Mouse (Mus musculus) embryo, embryonic 9.5 days (tissue): ENCODE data around the gene Auts2.

Source experiments
- DNase-seq: peaks from one replicate; pipeline ENCODE4 v3.0.0-alpha.2; 2017; ENCODE audit errors: extremely low spot score

Gene Auts2

DNA sequence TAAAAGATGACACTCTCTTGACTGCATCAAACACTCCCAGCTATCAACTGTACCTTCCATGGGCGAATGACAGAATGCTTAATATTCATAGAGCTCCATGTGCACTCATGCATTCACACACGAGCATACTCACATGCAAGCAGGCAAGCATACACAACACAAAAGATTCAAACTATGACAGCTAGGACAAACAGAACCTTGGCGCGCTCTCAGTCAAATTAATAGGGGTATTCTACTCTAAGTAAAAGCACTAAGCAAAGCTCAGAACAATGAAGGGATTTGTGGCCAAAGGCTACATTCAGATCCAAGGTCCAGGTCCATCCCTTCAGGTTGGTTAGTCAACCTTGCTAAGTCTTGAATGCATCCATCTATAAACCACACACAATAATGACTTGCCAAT, 219.5 kb downstream of the Auts2 start:
- no peak for DNase-seq

DNA sequence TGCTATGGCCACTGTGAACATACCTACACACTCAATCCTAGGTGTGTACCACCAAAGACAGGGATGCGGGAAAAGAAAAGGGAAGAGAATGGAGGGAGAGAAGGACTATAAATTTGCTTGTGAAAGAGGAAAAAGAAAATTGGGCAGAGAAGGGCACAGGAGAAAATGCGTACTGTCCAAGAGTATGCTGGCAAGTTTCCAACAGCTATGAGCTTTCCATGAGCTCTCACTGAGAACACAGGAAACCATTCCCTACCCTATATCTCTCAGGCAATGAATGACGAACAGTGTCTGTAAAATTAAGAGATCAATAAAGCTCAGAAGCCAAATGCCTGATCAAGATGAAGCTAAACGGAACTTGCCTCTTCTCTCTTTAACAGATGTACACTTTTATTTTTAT, 220.2 kb downstream of the Auts2 start:
- DNase-seq = no peak

DNA sequence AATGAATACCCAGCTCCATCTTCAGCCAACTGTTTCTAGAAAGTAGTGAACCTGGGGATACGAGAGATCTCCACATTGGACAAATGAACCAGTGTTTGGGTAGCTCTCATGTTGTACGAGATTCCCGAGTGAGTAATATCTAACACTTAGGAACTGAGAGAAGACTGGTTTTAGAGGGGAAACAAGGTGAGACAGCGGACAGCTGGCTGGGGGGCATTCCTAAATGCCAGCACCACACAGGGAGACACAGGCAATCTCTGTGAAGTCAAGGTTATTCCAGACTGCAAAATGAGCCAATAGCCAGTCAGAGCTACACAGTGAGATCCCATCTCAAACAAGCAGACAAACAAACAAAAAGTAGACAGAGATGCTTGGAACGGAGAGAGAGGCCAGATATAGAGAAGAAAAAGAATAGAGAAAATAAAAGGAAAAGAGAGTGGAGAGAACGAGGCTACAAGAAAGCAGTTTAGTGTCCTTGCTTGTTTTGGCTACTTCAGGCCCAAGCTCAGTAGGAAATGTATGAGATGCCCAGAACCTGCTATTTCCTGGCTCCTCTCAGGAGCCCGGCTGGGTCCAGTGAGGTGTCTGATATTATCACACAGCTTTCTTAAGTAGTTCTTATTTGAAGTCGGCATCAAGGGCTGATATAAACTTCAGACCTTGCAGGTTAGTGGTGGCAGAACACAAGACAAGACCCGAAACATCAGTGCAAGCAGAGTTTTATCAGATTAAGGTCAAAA, 224.9 kb downstream of the Auts2 start:
- no peak for DNase-seq

DNA sequence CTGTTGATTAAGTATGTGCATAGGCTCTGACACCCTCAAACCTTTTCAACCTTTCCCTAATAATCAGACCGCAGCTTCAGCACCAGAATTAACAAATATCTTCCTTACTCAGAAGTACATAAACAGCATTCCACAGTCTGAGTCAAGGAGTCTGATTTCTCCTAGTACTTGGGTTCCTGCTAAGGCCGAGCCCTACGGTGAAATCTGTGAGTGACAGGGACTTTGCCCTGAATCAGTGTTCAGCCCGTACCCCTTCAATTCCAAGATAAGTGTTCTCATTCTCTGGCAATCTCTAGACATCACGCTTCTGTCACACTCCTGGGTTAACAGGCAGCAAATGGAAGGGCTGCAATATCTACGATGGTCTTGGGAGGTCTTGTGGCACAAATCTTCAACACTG, 226.2 kb downstream of the Auts2 start:
- DNase-seq = no peak

DNA sequence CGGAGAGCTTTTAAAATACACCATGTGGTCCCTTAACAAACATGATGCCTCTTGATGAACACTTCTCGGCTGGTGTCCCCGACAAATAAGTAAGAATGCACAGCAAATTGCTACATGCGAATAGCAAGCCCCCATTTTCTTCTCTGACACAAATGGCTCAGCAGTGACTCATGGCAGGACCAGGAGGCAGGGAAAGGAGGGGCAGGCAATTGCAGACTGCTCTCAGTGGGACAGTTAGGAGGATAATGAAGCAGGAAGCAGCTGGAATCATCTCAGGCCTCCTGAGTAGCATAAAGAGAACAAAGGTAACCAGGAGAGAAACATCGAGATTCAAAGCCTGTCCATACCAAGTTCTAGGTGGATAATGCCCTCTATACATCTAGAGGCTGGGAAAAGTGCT, 228.8 kb downstream of the Auts2 start:
- no peak for DNase-seq

DNA sequence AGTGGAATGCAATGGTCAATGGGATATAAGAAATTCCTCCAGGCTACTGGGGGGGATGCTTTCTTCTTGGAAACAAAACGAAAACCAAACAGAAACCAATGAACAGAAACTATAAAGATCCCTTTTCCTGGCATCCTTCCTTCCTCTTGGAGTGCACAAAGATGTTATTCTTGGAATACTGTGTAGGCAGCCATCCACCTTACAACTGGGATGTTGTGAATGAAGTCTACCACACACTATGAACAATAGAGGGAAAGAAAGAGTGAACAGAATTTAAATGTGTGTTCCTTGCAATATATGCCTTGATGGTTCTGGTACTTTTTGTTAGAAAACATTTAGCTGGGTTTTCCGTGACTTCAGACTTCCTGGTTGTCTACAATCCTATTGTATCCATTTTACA, 236.1 kb downstream of the Auts2 start:
- DNase-seq = no peak

DNA sequence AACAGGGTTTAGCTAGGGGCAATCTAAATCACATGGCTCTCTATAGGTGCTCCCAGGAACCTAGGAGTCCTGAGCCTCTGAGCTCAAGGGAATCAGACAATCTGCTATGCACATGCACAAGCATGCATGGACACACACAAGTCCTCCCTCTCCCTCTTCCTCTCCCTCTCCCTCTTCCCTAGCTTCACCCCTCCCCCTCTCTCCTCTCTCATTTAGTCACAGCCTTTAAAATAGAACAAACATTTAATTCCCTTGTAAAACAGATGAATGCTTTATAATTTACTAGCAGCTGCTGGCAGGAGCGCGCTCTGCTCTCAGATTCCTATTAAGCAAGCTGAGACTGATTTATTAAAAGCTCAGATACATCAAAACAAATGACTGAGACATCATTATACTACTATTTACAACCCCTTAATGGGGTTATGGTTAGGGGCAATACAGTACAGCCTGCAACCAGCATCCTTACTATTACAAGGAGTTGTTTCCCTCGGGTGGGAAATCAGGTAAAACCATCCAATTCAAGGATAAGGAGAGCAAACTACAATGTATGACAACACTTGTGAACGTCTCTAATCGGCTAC, 237.7 kb downstream of the Auts2 start:
- no peak for DNase-seq

DNA sequence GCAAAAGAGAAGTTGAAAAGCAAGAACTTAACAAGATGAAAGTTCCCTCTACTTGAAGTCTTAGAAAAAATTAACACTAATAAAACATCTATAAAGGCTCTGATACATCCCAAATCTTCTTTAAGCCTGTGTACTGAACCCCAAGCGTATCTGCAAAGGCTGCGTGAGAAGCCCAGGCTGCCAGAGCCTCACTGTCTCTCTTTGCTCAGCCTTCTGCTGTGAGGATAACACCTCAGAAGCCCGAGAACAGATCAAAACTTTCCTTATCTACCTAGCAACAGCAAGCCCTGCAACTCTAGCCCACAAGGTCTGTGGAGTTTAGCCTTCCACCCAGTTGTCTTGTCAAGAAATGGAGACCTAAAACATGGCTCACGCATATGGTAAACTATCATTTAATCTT, 240.4 kb downstream of the Auts2 start:
- DNase-seq = no peak

DNA sequence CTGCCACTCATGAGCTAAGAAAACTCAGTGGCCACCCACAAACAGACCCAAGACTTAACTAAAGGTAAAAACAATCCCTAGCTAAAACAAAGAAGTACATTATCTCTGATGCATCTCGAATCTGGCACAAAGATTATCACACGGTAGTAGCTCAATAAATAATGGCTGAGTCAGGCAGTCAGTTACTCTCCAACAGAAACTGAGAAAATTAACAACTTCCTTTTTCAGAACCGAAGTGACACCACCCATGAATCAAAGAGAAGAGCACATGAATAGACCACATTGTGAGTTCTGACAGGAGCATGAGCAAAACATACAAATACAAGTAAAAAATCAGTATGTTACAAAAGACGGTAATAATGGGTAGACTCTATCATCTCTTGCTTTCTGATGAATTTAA, 242.3 kb downstream of the Auts2 start:
- no peak for DNase-seq

GRCm38 (mm10) chr5:132299716-132300115, 243.4 kb downstream of the Auts2 start:
- no peak for DNase-seq

DNA sequence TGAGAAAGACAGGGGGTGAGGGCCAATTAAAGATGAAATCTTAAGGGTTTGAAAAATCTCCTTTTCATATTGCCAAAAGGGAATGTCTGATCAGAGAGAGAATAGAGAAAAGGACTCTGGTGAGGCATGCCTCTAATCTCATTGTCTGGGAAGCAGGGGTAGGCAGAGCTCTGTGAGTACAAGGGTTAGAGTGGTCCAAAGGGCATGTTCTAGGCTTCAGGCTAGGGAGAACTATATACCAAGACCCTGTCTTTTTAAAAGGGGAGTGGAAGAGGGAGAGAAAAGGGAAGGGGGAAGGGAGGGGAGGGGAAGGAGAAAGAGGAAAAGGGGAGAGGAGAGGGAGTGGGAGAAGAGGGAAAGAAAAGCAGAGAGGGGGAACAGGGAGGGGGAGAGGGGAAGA, 244.1 kb downstream of the Auts2 start:
- no peak for DNase-seq

DNA sequence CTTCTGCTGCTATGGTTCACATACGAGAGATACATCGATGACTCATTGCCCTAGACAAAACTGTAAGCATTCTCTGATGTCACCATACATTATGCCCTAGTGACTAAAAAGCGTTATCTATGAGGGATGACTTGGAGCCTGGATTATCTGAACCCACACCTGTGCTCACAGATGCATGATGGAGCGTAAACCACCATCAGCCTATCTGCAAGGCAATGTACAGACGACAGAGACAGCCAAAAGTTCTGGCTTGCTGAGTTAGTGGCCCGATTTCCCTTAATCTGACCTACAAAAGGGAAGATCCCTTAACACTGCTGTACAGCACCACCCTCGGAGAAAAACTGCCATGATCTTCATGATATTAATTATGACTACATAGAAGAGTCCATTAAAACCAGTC, 245.8 kb downstream of the Auts2 start:
- no peak for DNase-seq

DNA sequence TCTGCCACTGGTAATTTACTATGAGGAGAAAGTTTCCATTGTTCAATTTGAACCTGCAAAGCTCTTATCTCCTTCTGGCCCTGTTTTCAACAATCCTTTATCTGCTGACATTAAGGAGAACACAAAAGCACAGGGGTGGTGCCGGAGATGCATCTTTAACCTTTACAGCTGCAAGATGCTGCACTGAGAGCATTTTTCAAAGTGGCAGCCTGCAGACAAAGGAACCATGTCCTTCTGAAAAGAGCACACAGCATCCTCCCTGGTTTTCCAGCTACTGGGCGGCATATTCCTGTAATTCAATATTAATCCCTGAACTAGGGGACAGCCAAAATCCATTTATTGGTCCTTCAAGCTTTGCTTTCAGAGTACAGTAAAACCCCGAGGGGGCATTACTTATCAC, 248.7 kb downstream of the Auts2 start:
- DNase-seq = no peak

DNA sequence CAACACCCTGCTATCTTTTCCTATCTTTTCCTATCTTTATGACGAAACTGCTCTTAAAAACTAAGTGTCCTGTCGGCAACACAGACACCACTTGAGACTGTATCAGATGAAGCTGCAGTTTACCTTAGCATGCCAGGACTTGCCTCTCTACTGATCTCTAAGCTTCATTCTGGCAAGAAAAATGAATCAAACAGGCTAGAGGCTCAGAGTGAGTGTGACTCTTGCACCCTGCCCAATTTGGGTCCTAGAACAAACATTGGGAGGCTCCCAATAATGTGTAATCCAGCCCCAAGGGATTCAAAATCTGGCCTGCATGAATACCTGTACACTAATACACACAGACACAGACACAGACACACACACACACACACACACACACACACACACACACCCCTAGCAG, 250.2 kb downstream of the Auts2 start:
- no peak for DNase-seq

- DNase-seq = no peak
These were observed 252.3 kb downstream of the Auts2 start for GRCm38 (mm10) chr5:132290606-132291535.

DNA sequence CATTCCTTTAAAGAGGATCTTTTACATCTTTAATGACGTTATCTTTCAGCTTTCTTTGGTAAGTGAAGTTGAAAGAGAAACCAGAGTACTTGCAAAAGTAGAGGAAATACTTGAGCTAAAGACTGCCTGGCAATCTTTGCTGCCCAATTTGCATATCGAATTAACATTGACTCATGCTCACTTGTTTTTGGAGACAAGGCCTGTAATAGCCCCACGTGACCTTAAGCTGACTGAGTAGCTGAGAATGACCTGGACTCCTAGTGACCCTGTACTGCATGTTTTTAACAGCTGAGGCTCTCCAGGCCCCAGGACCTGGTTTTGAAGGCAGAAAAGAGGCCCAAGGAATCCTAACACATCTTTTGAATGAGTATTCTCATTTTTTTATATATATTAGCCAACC, 259.4 kb downstream of the Auts2 start:
- no peak for DNase-seq

DNA sequence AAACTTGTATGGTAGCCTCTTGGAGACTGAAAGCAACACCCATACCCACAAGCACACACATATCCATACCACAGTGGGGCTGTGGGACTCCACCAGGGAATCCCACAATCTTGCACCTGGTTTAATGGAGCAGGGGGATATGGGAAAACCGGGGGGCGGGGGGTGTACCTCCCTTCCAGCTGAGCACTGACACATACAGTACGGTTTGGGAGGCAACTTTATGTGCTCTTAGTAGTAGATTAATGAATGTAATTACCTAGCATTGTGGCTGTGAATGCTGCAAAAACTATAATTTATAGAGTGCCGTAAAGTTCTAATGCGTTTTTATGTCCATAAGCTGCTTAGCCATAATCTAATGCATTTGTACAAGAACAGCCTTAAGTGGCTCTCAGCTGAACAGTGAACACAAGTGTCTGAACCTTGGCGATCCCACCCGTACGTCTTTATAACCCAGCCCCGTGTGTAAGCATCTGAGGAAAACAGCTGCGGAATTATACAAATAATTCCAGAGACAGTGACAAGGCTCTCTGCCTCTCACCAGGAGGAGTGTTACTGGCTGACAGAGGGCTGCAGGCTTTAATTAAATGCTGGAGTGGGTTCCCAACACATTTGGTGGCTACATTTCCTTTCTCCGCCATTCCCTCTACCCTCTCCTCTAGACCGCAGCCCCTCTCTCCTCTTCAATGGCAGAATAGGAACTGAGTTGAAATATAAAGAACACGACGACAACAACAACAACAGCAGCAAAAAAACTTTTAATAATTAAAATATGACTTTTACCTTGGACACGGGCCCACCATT, 268.8 kb downstream of the Auts2 start:
- no peak for DNase-seq

DNA sequence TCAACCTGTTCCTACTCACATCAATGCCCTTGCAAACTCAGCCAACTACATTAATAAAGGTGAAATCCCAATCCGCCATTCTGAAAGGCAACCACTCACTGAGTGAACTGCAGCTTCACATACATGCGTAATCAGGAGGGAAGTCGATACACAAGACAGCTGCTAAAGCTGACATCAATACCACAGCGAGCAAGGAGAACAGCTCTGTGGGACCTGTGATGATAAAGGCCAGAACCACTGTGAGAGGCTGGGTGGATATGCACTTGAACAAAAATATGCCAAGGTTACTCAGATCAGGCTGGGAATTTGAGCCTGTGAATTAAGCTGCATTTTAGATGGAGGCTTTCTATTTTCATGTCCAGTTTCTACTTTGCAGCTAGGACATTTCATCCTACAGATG, 271.0 kb downstream of the Auts2 start:
- DNase-seq = no peak

- DNase-seq = no peak
These were observed 272.2 kb downstream of the Auts2 start for GRCm38 (mm10) chr5:132270896-132271295.

- no peak for DNase-seq
These were observed 273.1 kb downstream of the Auts2 start for GRCm38 (mm10) chr5:132270074-132270473.

DNA sequence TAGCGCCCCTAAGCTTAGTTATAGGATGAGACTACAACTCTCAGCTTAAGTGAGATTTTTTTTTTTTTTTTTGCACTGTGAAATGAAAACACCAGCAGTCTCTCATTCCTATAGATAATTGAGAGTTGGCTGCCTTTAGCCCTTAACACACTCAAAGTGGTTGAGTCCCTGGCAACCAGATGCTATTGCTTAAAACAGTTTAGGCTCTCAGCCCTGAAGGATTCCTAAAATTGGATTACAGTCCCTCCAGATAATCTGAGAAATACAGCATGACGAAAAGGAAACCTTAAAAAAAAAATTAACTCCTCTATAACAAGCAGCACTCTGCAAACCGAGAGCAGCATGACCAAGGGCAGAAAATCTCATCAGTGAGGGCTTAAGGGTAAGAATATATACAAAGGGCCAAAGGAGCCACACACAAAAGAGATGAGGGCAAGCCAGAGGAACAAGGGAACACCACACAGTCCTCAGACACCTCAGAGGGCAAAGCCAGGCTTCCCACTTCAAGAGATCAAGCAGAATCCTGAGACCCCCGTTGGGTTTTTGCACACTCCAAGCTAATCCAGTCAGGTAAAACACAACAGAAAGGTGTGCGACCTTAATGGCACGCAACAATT, 274.7 kb downstream of the Auts2 start:
- DNase-seq = no peak

GRCm38 (mm10) chr5:132265015-132265414, 278.1 kb downstream of the Auts2 start:
- no peak for DNase-seq
